Mouse (Mus musculus): ENCODE measurements around the gene Unc5c. TPM values are rescaled to one million over a fixed set of nuclear protein-coding genes. Genes with fewer than 3 reads are reported as not detected.

The Unc5c gene
- polyA plus RNA-seq, 1 experiment from 2014 or later = 5.3 TPM

DNA sequence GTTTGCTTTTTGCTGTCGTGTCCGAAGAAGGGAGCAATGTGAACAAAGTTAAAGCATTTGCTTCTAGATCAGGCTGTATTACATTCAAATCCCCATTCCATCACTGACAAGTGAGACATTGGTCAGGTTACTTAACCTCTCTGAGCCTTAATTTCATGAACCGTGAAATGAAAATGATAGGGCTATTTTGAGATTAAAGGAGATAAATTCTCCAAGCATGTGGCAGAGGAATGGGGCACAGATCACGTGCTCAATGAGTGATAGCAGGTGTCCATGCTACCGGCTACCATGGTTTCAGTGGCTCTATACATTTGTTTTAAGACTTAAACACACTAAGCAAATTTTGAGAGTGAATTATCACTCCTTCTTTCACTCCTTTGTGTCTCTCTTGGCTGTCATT, 254.0 kb downstream of the Unc5c start:
- ATAC-seq (replicated peaks; ENCODE audit: low FRiP score) (no peak), DNase-seq (ENCODE audit: low spot score) (no peak)
- WGBS = 82% methylated on average over 5 of the region's 5 CpGs
- Histone ChIP-seq H3K36me3 (ENCODE audit: control insufficient read depth, insufficient read depth, low read length) (no peaks in the 10 kb centered on the region), H3K27ac (ENCODE audit: low read depth, low read length) (no peak overlapping the region), H3K9me3 (ENCODE audit: control insufficient read depth, low read length) (no peaks in the 10 kb centered on the region), H3K4me2 (ENCODE audit: low read depth, low read length, severe bottlenecking) (no peak overlapping the region), H3K27me3 (ENCODE audit: control insufficient read depth, insufficient read depth, low read length) (no peaks in the 10 kb centered on the region), H3K4me1 (replicated peaks; ENCODE audit: control insufficient read depth, insufficient read depth, low read length) (no peaks in the 10 kb centered on the region), H3K9ac (ENCODE audit: low read length) (no peak overlapping the region), H3K4me3 (ENCODE audit: low read depth, low read length) (no peak overlapping the region)

DNA sequence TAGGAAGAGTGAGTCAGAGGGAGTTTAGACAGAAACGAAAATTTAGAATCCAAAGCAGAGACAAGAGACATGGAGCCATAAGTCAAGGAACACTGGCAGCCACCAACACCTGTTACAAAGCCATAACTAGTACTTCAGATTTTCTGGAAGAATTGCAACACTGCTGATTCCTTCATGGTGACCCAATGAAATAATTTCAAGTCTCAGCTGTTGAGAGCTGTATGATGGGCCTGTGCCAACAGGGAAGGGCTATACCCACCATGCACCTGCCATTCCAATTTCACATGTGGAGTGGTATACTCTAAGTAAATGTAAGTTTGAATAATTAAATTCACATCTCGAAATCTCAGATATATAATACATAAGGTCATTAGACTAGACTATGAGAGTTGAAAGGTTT, 259.5 kb downstream of the Unc5c start:
- no peak for ATAC-seq (replicated peaks; ENCODE audit: low FRiP score)
- H3K4me2 ChIP-seq (ENCODE audit: low read depth, low read length, severe bottlenecking) = no peak overlapping the region
- H3K27ac ChIP-seq (ENCODE audit: low read depth, low read length) = no peak overlapping the region
- 85% methylated on average over 2 of the region's 2 CpGs for WGBS
- H3K9me3 ChIP-seq (ENCODE audit: control insufficient read depth, low read length) = no peaks in the 10 kb centered on the region
- no peak for DNase-seq (ENCODE audit: low spot score)
- H3K27me3 ChIP-seq (ENCODE audit: control insufficient read depth, insufficient read depth, low read length) = no peaks in the 10 kb centered on the region
- H3K4me3 ChIP-seq (ENCODE audit: low read depth, low read length) = no peak overlapping the region
- no peak overlapping the region for H3K9ac ChIP-seq (ENCODE audit: low read length)
- no peaks in the 10 kb centered on the region for H3K4me1 ChIP-seq (replicated peaks; ENCODE audit: control insufficient read depth, insufficient read depth, low read length)
- H3K36me3 ChIP-seq (ENCODE audit: control insufficient read depth, insufficient read depth, low read length) = no peaks in the 10 kb centered on the region

DNA sequence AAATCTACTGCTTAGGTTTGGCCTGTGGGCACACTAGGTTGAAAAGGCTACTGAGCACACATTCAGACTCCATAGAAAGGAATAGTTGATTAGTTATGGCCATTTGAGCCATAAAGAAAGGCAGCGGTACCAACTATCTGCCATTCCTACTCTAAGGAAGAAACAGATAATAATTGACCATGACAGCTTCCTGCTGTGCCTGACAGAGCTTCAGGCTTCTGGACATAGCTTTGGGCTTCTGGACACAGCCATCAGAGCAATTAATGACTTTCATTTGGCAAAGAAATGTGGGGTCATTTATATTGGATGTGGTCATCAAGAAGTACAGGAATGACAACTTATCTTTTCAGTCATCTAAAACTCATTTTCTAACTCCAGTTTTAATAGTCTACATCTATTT, 260.4 kb downstream of the Unc5c start:
- ATAC-seq (replicated peaks; ENCODE audit: low FRiP score) (no peak), DNase-seq (ENCODE audit: low spot score) (no peak)
- Histone ChIP-seq H3K9me3 (ENCODE audit: control insufficient read depth, low read length) (no peaks in the 10 kb centered on the region), H3K4me2 (ENCODE audit: low read depth, low read length, severe bottlenecking) (no peak overlapping the region), H3K4me3 (ENCODE audit: low read depth, low read length) (no peak overlapping the region), H3K4me1 (replicated peaks; ENCODE audit: control insufficient read depth, insufficient read depth, low read length) (no peaks in the 10 kb centered on the region), H3K27ac (ENCODE audit: low read depth, low read length) (no peak overlapping the region), H3K27me3 (ENCODE audit: control insufficient read depth, insufficient read depth, low read length) (no peaks in the 10 kb centered on the region), H3K36me3 (ENCODE audit: control insufficient read depth, insufficient read depth, low read length) (no peaks in the 10 kb centered on the region), H3K9ac (ENCODE audit: low read length) (no peak overlapping the region)
- WGBS = 70% methylated on average over 1 of the region's 1 CpGs

DNA sequence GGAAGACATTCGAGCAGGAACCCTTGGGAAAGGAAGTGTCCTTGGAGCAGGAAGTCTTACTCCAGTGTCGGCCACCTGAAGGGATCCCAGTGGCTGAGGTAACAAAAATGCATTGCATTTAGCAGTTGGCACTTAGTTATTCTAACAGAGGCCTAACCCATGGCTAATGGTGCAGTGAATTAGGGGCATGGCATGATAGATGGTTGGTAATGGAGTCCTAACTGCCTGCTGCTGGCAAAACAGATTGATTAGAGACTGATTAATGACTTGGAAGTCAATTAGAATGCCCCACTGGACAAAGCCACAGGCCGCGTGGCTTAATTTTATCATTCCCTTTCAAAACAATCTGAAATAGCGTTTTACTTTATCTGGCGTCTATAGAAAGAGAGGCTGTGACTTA, 268.8 kb downstream of the Unc5c start:
- H3K4me2 ChIP-seq (ENCODE audit: low read depth, low read length, severe bottlenecking) = no peak overlapping the region
- no peaks in the 10 kb centered on the region for H3K36me3 ChIP-seq (ENCODE audit: control insufficient read depth, insufficient read depth, low read length)
- H3K9me3 ChIP-seq (ENCODE audit: control insufficient read depth, low read length) = no peaks in the 10 kb centered on the region
- no peak overlapping the region for H3K27ac ChIP-seq (ENCODE audit: low read depth, low read length)
- H3K9ac ChIP-seq (ENCODE audit: low read length) = no peak overlapping the region
- ATAC-seq (replicated peaks; ENCODE audit: low FRiP score) (no peak), DNase-seq (ENCODE audit: low spot score) (no peak)
- H3K4me3 ChIP-seq (ENCODE audit: low read depth, low read length) = no peak overlapping the region
- no peaks in the 10 kb centered on the region for H3K27me3 ChIP-seq (ENCODE audit: control insufficient read depth, insufficient read depth, low read length)
- no peaks in the 10 kb centered on the region for H3K4me1 ChIP-seq (replicated peaks; ENCODE audit: control insufficient read depth, insufficient read depth, low read length)
- 91% methylated on average over 6 of the region's 6 CpGs for WGBS

DNA sequence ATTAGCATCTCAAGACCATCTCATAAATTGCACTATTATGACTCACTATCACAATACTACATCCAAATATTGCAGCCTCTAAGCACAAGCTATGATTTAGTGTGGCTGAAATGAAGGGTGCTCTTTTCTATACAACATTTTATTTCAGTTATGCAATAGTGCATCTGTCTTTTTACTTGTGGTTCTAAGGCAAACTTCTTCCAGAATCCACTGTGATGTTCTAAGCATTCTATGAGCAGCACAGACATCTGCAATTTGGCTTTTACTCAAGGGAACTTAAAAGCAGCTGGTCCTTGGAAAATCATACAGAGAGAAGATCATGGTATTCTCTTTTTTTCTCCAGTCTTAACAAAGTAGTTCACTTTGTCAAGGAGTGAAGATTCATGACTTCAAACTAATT, 270.3 kb downstream of the Unc5c start:
- no peaks in the 10 kb centered on the region for H3K4me1 ChIP-seq (replicated peaks; ENCODE audit: control insufficient read depth, insufficient read depth, low read length)
- no peaks in the 10 kb centered on the region for H3K36me3 ChIP-seq (ENCODE audit: control insufficient read depth, insufficient read depth, low read length)
- no peak overlapping the region for H3K27ac ChIP-seq (ENCODE audit: low read depth, low read length)
- no peak for DNase-seq (ENCODE audit: low spot score)
- H3K4me2 ChIP-seq (ENCODE audit: low read depth, low read length, severe bottlenecking) = no peak overlapping the region
- no peaks in the 10 kb centered on the region for H3K9me3 ChIP-seq (ENCODE audit: control insufficient read depth, low read length)
- no peak for ATAC-seq (replicated peaks; ENCODE audit: low FRiP score)
- H3K9ac ChIP-seq (ENCODE audit: low read length) = no peak overlapping the region
- H3K4me3 ChIP-seq (ENCODE audit: low read depth, low read length) = no peak overlapping the region
- no peaks in the 10 kb centered on the region for H3K27me3 ChIP-seq (ENCODE audit: control insufficient read depth, insufficient read depth, low read length)

DNA sequence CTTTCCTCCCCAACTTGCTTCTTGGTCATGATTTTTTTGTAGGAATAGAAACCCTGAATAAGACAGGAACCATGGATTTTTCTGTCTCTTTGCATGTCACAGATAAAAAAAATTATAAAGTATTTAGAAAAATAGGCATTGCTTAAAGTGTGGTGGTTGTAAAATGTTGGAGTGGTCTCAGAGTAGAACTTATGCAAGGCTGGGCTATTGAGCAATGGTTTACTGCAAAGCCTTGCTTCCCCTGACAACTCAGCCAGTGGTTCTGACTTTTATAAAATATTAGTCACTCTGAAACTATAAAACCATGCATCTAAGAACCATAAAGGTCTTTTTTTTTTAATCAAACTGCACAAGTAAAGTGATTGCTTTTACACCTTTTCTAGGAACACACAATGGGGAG, 280.3 kb downstream of the Unc5c start:
- Histone ChIP-seq H3K27ac (ENCODE audit: low read depth, low read length) (no peak overlapping the region), H3K4me2 (ENCODE audit: low read depth, low read length, severe bottlenecking) (no peak overlapping the region), H3K36me3 (ENCODE audit: control insufficient read depth, insufficient read depth, low read length) (no peaks in the 10 kb centered on the region), H3K9ac (ENCODE audit: low read length) (no peak overlapping the region), H3K4me3 (ENCODE audit: low read depth, low read length) (no peak overlapping the region), H3K27me3 (ENCODE audit: control insufficient read depth, insufficient read depth, low read length) (no peaks in the 10 kb centered on the region), H3K4me1 (replicated peaks; ENCODE audit: control insufficient read depth, insufficient read depth, low read length) (no peaks in the 10 kb centered on the region), H3K9me3 (ENCODE audit: control insufficient read depth, low read length) (no peaks in the 10 kb centered on the region)
- DNase-seq (ENCODE audit: low spot score) (no peak), ATAC-seq (replicated peaks; ENCODE audit: low FRiP score) (no peak)

DNA sequence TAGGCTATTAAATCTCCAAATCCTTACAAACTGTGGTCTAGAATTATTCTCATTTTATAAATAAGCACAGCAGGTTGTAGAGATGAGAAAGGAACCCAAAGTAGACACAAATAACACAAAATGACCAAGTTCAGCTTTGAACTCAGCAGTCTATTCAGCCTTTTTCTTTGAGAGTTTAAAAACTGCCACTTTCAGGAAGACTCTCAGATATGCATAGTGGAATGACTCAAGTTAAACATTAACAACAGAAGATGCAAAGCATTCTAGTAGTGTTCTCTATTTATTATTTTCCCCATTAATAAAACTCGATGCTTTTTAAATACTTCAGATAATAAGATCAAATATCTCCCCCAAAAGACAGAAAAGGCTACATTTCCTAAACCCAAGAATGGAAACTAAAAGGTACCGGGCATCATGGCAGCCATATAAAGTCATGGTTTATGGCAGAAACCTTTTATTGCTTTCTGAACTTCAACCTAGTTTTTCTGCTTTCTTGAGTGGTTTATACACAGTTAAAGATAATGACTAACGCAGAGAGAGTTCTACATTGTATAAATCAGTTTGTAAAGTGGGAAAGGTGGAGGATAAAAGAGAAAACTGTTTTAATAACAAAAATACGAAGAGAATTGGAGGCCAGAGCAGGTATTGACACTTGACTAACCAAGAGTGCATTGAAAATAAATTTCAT, 283.8 kb downstream of the Unc5c start:
- Histone ChIP-seq H3K9ac (ENCODE audit: low read length) (no peak overlapping the region), H3K4me2 (ENCODE audit: low read depth, low read length, severe bottlenecking) (no peak overlapping the region), H3K9me3 (ENCODE audit: control insufficient read depth, low read length) (no peaks in the 10 kb centered on the region), H3K27ac (ENCODE audit: low read depth, low read length) (no peak overlapping the region), H3K4me1 (replicated peaks; ENCODE audit: control insufficient read depth, insufficient read depth, low read length) (no peaks in the 10 kb centered on the region), H3K27me3 (ENCODE audit: control insufficient read depth, insufficient read depth, low read length) (no peaks in the 10 kb centered on the region), H3K4me3 (ENCODE audit: low read depth, low read length) (no peak overlapping the region), H3K36me3 (ENCODE audit: control insufficient read depth, insufficient read depth, low read length) (no peaks in the 10 kb centered on the region)
- 83% methylated on average over 4 of the region's 4 CpGs for WGBS
- DNase-seq (ENCODE audit: low spot score) = no peak
- no peak for ATAC-seq (replicated peaks; ENCODE audit: low FRiP score)

DNA sequence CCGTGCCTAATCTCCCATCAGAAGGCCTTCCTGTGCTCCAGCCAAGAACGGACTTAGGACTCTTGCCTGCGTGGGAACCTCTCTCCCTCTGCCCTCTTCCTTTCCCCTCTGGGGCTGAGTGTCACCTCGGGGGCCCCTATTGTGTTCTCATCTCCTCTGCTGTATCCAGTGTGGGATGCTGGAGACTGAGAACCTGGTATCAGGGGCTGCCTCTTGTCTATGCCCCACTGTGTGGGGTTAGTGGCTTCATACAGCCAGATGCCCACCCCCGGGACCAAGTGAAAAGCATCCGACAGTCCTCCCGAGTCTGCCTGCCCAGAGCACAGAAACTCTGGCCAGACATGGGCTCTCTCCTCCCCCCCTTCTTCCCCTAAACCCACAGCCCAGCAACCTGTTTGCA, 287.2 kb downstream of the Unc5c start:
- Histone ChIP-seq H3K9me3 (ENCODE audit: control insufficient read depth, low read length) (no peaks in the 10 kb centered on the region), H3K4me2 (ENCODE audit: low read depth, low read length, severe bottlenecking) (no peak overlapping the region), H3K4me3 (ENCODE audit: low read depth, low read length) (no peak overlapping the region), H3K27me3 (ENCODE audit: control insufficient read depth, insufficient read depth, low read length) (no peaks in the 10 kb centered on the region), H3K9ac (ENCODE audit: low read length) (no peak overlapping the region), H3K27ac (ENCODE audit: low read depth, low read length) (no peak overlapping the region), H3K4me1 (replicated peaks; ENCODE audit: control insufficient read depth, insufficient read depth, low read length) (no peaks in the 10 kb centered on the region), H3K36me3 (ENCODE audit: control insufficient read depth, insufficient read depth, low read length) (no peaks in the 10 kb centered on the region)
- no peak for ATAC-seq (replicated peaks; ENCODE audit: low FRiP score)
- WGBS = 41% methylated on average over 7 of the region's 7 CpGs
- DNase-seq (ENCODE audit: low spot score) = no peak

DNA sequence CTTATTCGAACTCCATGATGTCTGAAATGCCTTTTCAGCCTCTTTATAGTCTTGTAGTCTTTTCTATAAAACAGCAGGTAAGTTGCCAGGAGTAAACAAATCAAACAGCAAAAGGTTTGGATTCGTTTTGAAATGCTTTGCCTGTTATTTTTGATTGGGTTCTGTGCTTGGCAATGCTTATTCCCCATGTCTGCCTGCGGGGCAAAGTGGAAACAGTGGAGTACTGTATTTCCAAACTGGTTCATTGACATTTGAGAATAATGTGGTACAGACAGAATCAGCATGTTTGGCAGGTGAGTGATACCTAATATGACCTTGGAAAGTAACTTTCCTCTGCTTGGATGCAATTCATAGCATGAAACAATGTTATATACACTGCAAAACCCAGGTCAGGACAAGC, 292.2 kb downstream of the Unc5c start:
- no peak overlapping the region for H3K4me2 ChIP-seq (ENCODE audit: low read depth, low read length, severe bottlenecking)
- H3K9me3 ChIP-seq (ENCODE audit: control insufficient read depth, low read length) = no peaks in the 10 kb centered on the region
- H3K27me3 ChIP-seq (ENCODE audit: control insufficient read depth, insufficient read depth, low read length) = no peaks in the 10 kb centered on the region
- H3K4me3 ChIP-seq (ENCODE audit: low read depth, low read length) = no peak overlapping the region
- no peak for DNase-seq (ENCODE audit: low spot score)
- H3K36me3 ChIP-seq (ENCODE audit: control insufficient read depth, insufficient read depth, low read length) = no peaks in the 10 kb centered on the region
- WGBS = 77% methylated on average over 3 of the region's 3 CpGs
- H3K9ac ChIP-seq (ENCODE audit: low read length) = no peak overlapping the region
- no peak overlapping the region for H3K27ac ChIP-seq (ENCODE audit: low read depth, low read length)
- no peak for ATAC-seq (replicated peaks; ENCODE audit: low FRiP score)
- no peaks in the 10 kb centered on the region for H3K4me1 ChIP-seq (replicated peaks; ENCODE audit: control insufficient read depth, insufficient read depth, low read length)

Measured in forebrain, embryonic 11.5 days (tissue).